Mouse (Mus musculus): ENCODE results near the gene Slc22a23. TPM values are rescaled to one million over a fixed set of nuclear protein-coding genes. Genes with fewer than 3 reads are reported as not detected.

Slc22a23 gene
- polyA plus RNA-seq, 1 experiment from 2014 or later, result 6.0 TPM

DNA sequence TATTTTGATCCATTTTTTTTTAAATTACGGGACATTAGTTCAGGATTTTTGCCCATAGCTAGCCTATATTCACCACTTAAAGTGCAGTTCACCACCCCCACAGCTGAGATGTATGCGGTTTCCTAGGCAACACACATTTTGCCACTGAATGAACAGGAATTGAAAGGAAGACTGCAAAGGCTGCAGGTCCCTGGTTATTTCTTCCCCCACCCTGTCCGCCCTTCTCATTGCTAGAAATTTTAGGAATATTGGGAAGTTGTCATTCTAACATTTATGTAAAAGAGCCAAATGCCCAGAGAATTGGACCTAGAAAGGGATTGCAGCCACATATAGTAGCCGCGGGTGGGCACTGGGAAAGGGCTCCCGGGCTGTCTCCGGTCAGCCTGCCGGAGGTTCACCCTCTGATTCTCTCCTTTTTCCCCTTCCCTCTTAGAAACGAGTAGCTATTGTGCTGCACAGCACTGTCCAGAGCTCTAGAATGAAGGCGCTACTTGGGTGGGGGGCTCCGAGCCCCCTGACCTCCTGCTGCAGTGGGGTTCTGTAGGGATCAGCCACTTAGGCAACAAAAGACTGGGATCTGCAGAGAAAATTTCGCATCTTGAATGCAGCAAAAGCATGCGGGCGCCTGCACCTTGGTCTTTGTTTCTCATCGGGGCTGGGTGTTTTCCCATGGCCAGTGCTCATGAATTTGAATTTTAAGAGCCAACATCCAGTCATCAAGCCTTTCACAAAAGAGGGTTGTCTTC lies 211.5 kb downstream of the Slc22a23 start:
- peaks cover 35% of the 10 kb centered on the region for H3K4me1 ChIP-seq (ENCODE audit: control insufficient read depth, insufficient read depth, low read length)
- no peaks in the 10 kb centered on the region for H3K36me3 ChIP-seq (ENCODE audit: control insufficient read depth, insufficient read depth, low read length)
- 17% methylated on average over 15 of the region's 15 CpGs for WGBS
- H3K9me3 ChIP-seq (ENCODE audit: control insufficient read depth, low read length), result no peaks in the 10 kb centered on the region
- H3K4me3 ChIP-seq (ENCODE audit: low read depth, low read length), result peak overlapping the region; percentile 25
- DNase-seq (ENCODE audit: low spot score) (no peak), ATAC-seq (ENCODE audit: low read depth) (no peak)
- peak overlapping the region; percentile 85 for H3K4me2 ChIP-seq (ENCODE audit: low read depth, low read length)
- no peak overlapping the region; the same call in 1 of the 2 replicates for H3K27ac ChIP-seq (replicated peaks; ENCODE audit: low read depth, low read length)
- no peaks in the 10 kb centered on the region for H3K27me3 ChIP-seq (replicated peaks; ENCODE audit: control insufficient read depth, insufficient read depth, low read length)
- H3K9ac ChIP-seq (ENCODE audit: low read depth, low read length), result peak overlapping the region; percentile 53

- no peaks in the 10 kb centered on the region for H3K36me3 ChIP-seq (ENCODE audit: control insufficient read depth, insufficient read depth, low read length)
- H3K27ac ChIP-seq (replicated peaks; ENCODE audit: low read depth, low read length), result peak overlapping the region; percentile 88; the same call in 1 of the 2 replicates
- peaks cover 35% of the 10 kb centered on the region for H3K4me1 ChIP-seq (ENCODE audit: control insufficient read depth, insufficient read depth, low read length)
- ATAC-seq (ENCODE audit: low read depth) (no peak), DNase-seq (ENCODE audit: low spot score) (no peak)
- WGBS, result 23% methylated on average over 6 of the region's 6 CpGs
- no peak overlapping the region for H3K9ac ChIP-seq (ENCODE audit: low read depth, low read length)
- H3K27me3 ChIP-seq (replicated peaks; ENCODE audit: control insufficient read depth, insufficient read depth, low read length), result no peaks in the 10 kb centered on the region
- peak overlapping the region; percentile 75; the same call in 1 of the 2 replicates for H3K4me3 ChIP-seq (ENCODE audit: low read depth, low read length)
- H3K4me2 ChIP-seq (ENCODE audit: low read depth, low read length), result peak overlapping the region; percentile 85
- H3K9me3 ChIP-seq (ENCODE audit: control insufficient read depth, low read length), result no peaks in the 10 kb centered on the region
Observed at GRCm38 (mm10) chr13:34132875-34133274, 212.1 kb downstream of the Slc22a23 start.

DNA sequence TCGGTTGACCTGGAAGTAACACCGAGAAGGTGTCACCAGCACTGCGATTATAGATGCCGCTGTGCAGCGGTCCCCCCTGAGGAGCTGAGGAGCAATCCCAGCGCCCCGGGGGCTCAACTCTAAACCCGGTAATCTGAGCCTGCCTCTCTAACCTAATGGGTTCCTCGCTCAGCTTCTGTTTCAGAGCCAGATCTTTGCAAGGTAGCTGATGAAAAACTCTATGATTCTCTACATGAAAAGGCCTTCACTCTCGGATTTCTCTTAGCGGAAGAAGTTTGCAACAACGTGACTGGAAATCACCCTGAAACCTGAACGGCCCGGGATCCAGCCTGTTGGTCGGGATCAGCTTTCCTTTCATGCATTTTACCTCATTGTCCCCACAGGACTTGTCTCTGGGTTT lies 212.7 kb downstream of the Slc22a23 start:
- ATAC-seq (ENCODE audit: low read depth) (no peak), DNase-seq (ENCODE audit: low spot score) (peak; percentile 67)
- Histone ChIP-seq H3K27me3 (replicated peaks; ENCODE audit: control insufficient read depth, insufficient read depth, low read length) (no peaks in the 10 kb centered on the region), H3K4me1 (ENCODE audit: control insufficient read depth, insufficient read depth, low read length) (peaks cover 35% of the 10 kb centered on the region), H3K27ac (replicated peaks; ENCODE audit: low read depth, low read length) (peak overlapping the region; percentile 88; the same call in 1 of the 2 replicates), H3K4me3 (ENCODE audit: low read depth, low read length) (peak overlapping the region; percentile 75), H3K9ac (ENCODE audit: low read depth, low read length) (peak overlapping the region; percentile 80; the same call in 1 of the 2 replicates), H3K9me3 (ENCODE audit: control insufficient read depth, low read length) (no peaks in the 10 kb centered on the region), H3K4me2 (ENCODE audit: low read depth, low read length) (peak overlapping the region; percentile 85), H3K36me3 (ENCODE audit: control insufficient read depth, insufficient read depth, low read length) (no peaks in the 10 kb centered on the region)
- 2% methylated on average over 15 of the region's 15 CpGs for WGBS

- ATAC-seq (ENCODE audit: low read depth) (peak; percentile 24; the same call in 1 of the 2 replicates), DNase-seq (ENCODE audit: low spot score) (peak; percentile 87)
- Histone ChIP-seq H3K4me3 (ENCODE audit: low read depth, low read length) (peak overlapping the region; percentile 75), H3K9me3 (ENCODE audit: control insufficient read depth, low read length) (no peaks in the 10 kb centered on the region), H3K4me1 (ENCODE audit: control insufficient read depth, insufficient read depth, low read length) (peaks cover 33% of the 10 kb centered on the region), H3K27ac (replicated peaks; ENCODE audit: low read depth, low read length) (peak overlapping the region; percentile 88), H3K36me3 (ENCODE audit: control insufficient read depth, insufficient read depth, low read length) (no peaks in the 10 kb centered on the region), H3K27me3 (replicated peaks; ENCODE audit: control insufficient read depth, insufficient read depth, low read length) (no peaks in the 10 kb centered on the region), H3K9ac (ENCODE audit: low read depth, low read length) (peak overlapping the region; percentile 80), H3K4me2 (ENCODE audit: low read depth, low read length) (peak overlapping the region; percentile 85)
- WGBS, result 2% methylated on average over 10 of the region's 10 CpGs
Observed at GRCm38 (mm10) chr13:34131708-34132060, 213.3 kb downstream of the Slc22a23 start.

DNA sequence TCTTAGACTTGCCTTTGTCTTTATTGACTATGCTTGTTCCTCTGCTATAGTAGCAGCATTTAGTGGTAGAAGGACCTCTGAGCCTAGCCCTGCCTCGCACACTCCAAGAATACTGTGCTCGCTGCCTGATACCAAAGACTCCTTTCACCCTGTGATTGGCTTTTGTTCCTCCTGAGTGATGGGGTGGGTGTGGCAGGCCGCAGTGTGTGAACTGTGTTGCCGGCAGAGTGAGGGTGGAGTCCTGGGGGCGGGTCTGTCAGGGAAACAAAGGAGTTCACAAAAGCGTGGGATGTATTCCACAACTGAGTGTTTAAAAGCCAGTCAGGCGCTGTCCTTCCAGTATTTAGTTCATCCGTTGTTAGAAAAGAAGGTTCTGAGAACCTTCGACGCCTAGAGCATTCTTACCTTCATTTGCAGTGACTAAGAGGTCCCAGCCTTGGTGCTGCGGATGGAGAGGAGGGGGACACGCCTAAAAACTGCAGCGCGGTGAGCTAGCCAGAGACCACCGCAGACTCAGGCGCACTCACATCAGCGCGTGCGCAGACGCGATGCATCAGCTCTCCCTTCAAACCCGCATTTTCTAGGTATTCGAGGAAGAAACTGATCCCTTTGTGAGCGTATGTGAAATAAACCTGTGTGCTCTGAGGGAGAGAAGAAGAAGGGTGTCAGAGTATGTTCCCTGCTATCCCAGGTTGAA lies 213.8 kb downstream of the Slc22a23 start:
- Histone ChIP-seq H3K4me1 (ENCODE audit: control insufficient read depth, insufficient read depth, low read length) (peaks cover 33% of the 10 kb centered on the region), H3K9ac (ENCODE audit: low read depth, low read length) (peak overlapping the region; percentile 80), H3K4me2 (ENCODE audit: low read depth, low read length) (peak overlapping the region; percentile 85), H3K27me3 (replicated peaks; ENCODE audit: control insufficient read depth, insufficient read depth, low read length) (no peaks in the 10 kb centered on the region), H3K4me3 (ENCODE audit: low read depth, low read length) (peak overlapping the region; percentile 75), H3K27ac (replicated peaks; ENCODE audit: low read depth, low read length) (peak overlapping the region; percentile 88), H3K9me3 (ENCODE audit: control insufficient read depth, low read length) (no peaks in the 10 kb centered on the region), H3K36me3 (ENCODE audit: control insufficient read depth, insufficient read depth, low read length) (no peaks in the 10 kb centered on the region)
- WGBS, result under 1% methylated on average over 24 of the region's 24 CpGs
- DNase-seq (ENCODE audit: low spot score), result peak; percentile 92
- ATAC-seq (ENCODE audit: low read depth), result peak; percentile 71

- Histone ChIP-seq H3K4me2 (ENCODE audit: low read depth, low read length) (peak within 1 kb of the TSS; percentile 85), H3K27me3 (replicated peaks; ENCODE audit: control insufficient read depth, insufficient read depth, low read length) (no peaks in the 10 kb centered on the region), H3K36me3 (ENCODE audit: control insufficient read depth, insufficient read depth, low read length) (0 out of 2 replicates have a peak, but pooled peaks cover 7% of the 10 kb centered on the region), H3K9ac (ENCODE audit: low read depth, low read length) (peak within 1 kb of the TSS; percentile 80), H3K9me3 (ENCODE audit: control insufficient read depth, low read length) (no peaks in the 10 kb centered on the region), H3K4me3 (ENCODE audit: low read depth, low read length) (peak within 1 kb of the TSS; percentile 75), H3K27ac (replicated peaks; ENCODE audit: low read depth, low read length) (peak within 1 kb of the TSS; percentile 88), H3K4me1 (ENCODE audit: control insufficient read depth, insufficient read depth, low read length) (peaks cover 33% of the 10 kb centered on the region)
- DNase-seq (ENCODE audit: low spot score) (peak; percentile 97), ATAC-seq (ENCODE audit: low read depth) (peak; percentile 93)
- WGBS, result under 1% methylated on average over 26 of the region's 26 CpGs
Observed at GRCm38 (mm10) chr13:34130226-34130731, 214.7 kb downstream of the Slc22a23 start, which contains the start of gene Tubb2b. Gene Tubb2b (minus strand): TSS chr13:34130466.

GRCm38 (mm10) chr13:34129485-34130225 lies 215.3 kb downstream of the Slc22a23 start:
- H3K27ac ChIP-seq (replicated peaks; ENCODE audit: low read depth, low read length), result peak overlapping the region; percentile 88
- H3K9ac ChIP-seq (ENCODE audit: low read depth, low read length), result peak overlapping the region; percentile 80
- ATAC-seq (ENCODE audit: low read depth), result peak; percentile 7
- peak overlapping the region; percentile 75 for H3K4me3 ChIP-seq (ENCODE audit: low read depth, low read length)
- peaks cover 33% of the 10 kb centered on the region for H3K4me1 ChIP-seq (ENCODE audit: control insufficient read depth, insufficient read depth, low read length)
- peak overlapping the region; percentile 85 for H3K4me2 ChIP-seq (ENCODE audit: low read depth, low read length)
- 0 out of 2 replicates have a peak, but pooled peaks cover 12% of the 10 kb centered on the region for H3K36me3 ChIP-seq (ENCODE audit: control insufficient read depth, insufficient read depth, low read length)
- no peaks in the 10 kb centered on the region for H3K9me3 ChIP-seq (ENCODE audit: control insufficient read depth, low read length)
- no peaks in the 10 kb centered on the region for H3K27me3 ChIP-seq (replicated peaks; ENCODE audit: control insufficient read depth, insufficient read depth, low read length)
- 0% methylated on average over 27 of the region's 31 CpGs for WGBS
- DNase-seq (ENCODE audit: low spot score), result peak; percentile 84
